Mouse (Mus musculus) regulatory T cell (primary cell): Measurements from ENCODE around the gene Mthfr.

Experiments used
- in situ Hi-C: fragments of 300-600 bp; cut with MboI, MseI; formaldehyde crosslinking; loops from one replicate; pipeline ENCODE4 v1.15.1; 2025; ENCODE audit warnings: high pct_unique_total_duplicates

The Mthfr gene

GRCm38 (mm10) chr4:148060120-148061085 is 21.5 kb downstream of the Mthfr start:
- in situ Hi-C loops: no loop called here

GRCm38 (mm10) chr4:148061086-148061480 is 22.2 kb downstream of the Mthfr start:
- in situ Hi-C loops: no loop called here

GRCm38 (mm10) chr4:148065702-148066400 is 27.0 kb downstream of the Mthfr start:
- in situ Hi-C loops: no loop called here

GRCm38 (mm10) chr4:148066401-148066744 is 27.5 kb downstream of the Mthfr start:
- in situ Hi-C loops: no loop called here

GRCm38 (mm10) chr4:148067346-148067745 is 28.5 kb downstream of the Mthfr start:
- in situ Hi-C loops: no loop called here

- in situ Hi-C loops: no loop called here
These were observed 30.8 kb downstream of the Mthfr start for GRCm38 (mm10) chr4:148069602-148070218.

GRCm38 (mm10) chr4:148071508-148071907 is 32.6 kb downstream of the Mthfr start:
- in situ Hi-C loops: no loop called here

- in situ Hi-C loops: no loop called here
These were observed 35.8 kb downstream of the Mthfr start for GRCm38 (mm10) chr4:148074521-148075189.

- in situ Hi-C loops: no loop called here
These were observed 36.4 kb downstream of the Mthfr start for GRCm38 (mm10) chr4:148075259-148075658.

GRCm38 (mm10) chr4:148075881-148076280 is 37.0 kb downstream of the Mthfr start:
- in situ Hi-C loops: no loop called here

GRCm38 (mm10) chr4:148079212-148079611 is 40.3 kb downstream of the Mthfr start:
- in situ Hi-C loops: no loop called here

GRCm38 (mm10) chr4:148079944-148080596 is 41.2 kb downstream of the Mthfr start:
- in situ Hi-C loops: no loop called here

GRCm38 (mm10) chr4:148080597-148080973 is 41.7 kb downstream of the Mthfr start:
- in situ Hi-C loops: no loop called here

GRCm38 (mm10) chr4:148081201-148081600 is 42.3 kb downstream of the Mthfr start:
- in situ Hi-C loops: no loop called here

GRCm38 (mm10) chr4:148082257-148083044 is 43.6 kb downstream of the Mthfr start:
- in situ Hi-C loops: no loop called here

GRCm38 (mm10) chr4:148083176-148083899 is 44.5 kb downstream of the Mthfr start:
- in situ Hi-C loops: no loop called here

- in situ Hi-C loops: no loop called here
These were observed 45.4 kb downstream of the Mthfr start for GRCm38 (mm10) chr4:148084261-148084714.

- in situ Hi-C loops: no loop called here
These were observed 46.4 kb downstream of the Mthfr start for GRCm38 (mm10) chr4:148085131-148085906.

- in situ Hi-C loops: no loop called here
These were observed 47.0 kb downstream of the Mthfr start for GRCm38 (mm10) chr4:148085907-148086305.
